Mouse (Mus musculus) neural tube, embryonic 11.5 days (tissue): ENCODE measurements around the gene D13Ertd608e. TPM values are rescaled to one million over a fixed set of nuclear protein-coding genes. Genes with fewer than 3 reads are reported as not detected.
"Not testable (repeated sequence)": the region's sequence is repeated elsewhere in the genome, so short reads cannot be mapped to it uniquely, and the experiment has no call there.

Experiments
- ATAC-seq: fragments of 200-750 bp; cut with Nextera tagmentation; 2 replicates; pipeline ENCODE4 v1.8.0; 2017; ENCODE audit warnings: moderate number of reproducible peaks, mild to moderate bottlenecking, moderate TSS enrichment, moderate library complexity; ENCODE audit not compliant: insufficient read depth, low FRiP score, low TSS enrichment
- DNase-seq: peaks from one replicate; pipeline ENCODE4 v3.0.0-alpha.2; 2015; ENCODE audit warnings: low spot score
- H3K27ac ChIP-seq: fragments of 300-500 bp; sonication (generic); 2 replicates; pipeline ENCODE4 v1.5.1; 2014; ENCODE audit warnings: low read depth, mild to moderate bottlenecking, low read length
- H3K27me3 ChIP-seq: fragments of 300-500 bp; sonication (generic); 2 replicates; pipeline ENCODE4 v1.6.1; 2014; ENCODE audit warnings: mild to moderate bottlenecking, low read length, mixed read lengths; ENCODE audit not compliant: control insufficient read depth, insufficient read depth
- H3K36me3 ChIP-seq: fragments of 300-500 bp; sonication (generic); 2 replicates; pipeline ENCODE4 v1.6.1; 2014; ENCODE audit warnings: mild to moderate bottlenecking, low read length, moderate library complexity, mixed read lengths; ENCODE audit not compliant: control insufficient read depth, insufficient read depth
- H3K4me1 ChIP-seq: fragments of 300-500 bp; sonication (generic); 2 replicates; pipeline ENCODE4 v1.6.1; 2014; ENCODE audit warnings: low read length, mixed read lengths; ENCODE audit not compliant: control insufficient read depth, insufficient read depth
- H3K4me2 ChIP-seq: fragments of 300-500 bp; sonication (generic); 2 replicates; pipeline ENCODE4 v1.6.1; 2014; ENCODE audit warnings: low read depth, mild to moderate bottlenecking, moderate library complexity
- H3K4me3 ChIP-seq: fragments of 300-500 bp; sonication (generic); 2 replicates; pipeline ENCODE4 v1.5.1; 2014; ENCODE audit warnings: low read depth, low read length
- H3K9ac ChIP-seq: fragments of 300-500 bp; sonication (generic); 2 replicates; pipeline ENCODE4 v1.6.1; 2014; ENCODE audit warnings: mild to moderate bottlenecking, low read length
- H3K9me3 ChIP-seq: fragments of 300-500 bp; sonication (generic); 2 replicates; pipeline ENCODE4 v1.6.1; 2016; ENCODE audit warnings: low read length; ENCODE audit not compliant: control insufficient read depth
- WGBS: fragments of 180-500 bp; shearing (Covaris S2); extraction: QIAGEN DNeasy Blood & Tissue Kit; methylation state at CpG from one replicate; pipeline ENCODE4 v1.1.7; 2014; 5-methylcytosine and 5-hydroxymethylcytosine counted together
- polyA plus RNA-seq: library from polyadenylated mRNA; unstranded; fragments of >200 nt; fragmentation: Nextera tagmentation; extraction: Ambion mirVana; gene quantifications from 2 replicates; pipeline ENCODE4 v1.2.1, GENCODE M21; 2014

D13Ertd608e gene
- not detected in 2 replicates for polyA plus RNA-seq

DNA sequence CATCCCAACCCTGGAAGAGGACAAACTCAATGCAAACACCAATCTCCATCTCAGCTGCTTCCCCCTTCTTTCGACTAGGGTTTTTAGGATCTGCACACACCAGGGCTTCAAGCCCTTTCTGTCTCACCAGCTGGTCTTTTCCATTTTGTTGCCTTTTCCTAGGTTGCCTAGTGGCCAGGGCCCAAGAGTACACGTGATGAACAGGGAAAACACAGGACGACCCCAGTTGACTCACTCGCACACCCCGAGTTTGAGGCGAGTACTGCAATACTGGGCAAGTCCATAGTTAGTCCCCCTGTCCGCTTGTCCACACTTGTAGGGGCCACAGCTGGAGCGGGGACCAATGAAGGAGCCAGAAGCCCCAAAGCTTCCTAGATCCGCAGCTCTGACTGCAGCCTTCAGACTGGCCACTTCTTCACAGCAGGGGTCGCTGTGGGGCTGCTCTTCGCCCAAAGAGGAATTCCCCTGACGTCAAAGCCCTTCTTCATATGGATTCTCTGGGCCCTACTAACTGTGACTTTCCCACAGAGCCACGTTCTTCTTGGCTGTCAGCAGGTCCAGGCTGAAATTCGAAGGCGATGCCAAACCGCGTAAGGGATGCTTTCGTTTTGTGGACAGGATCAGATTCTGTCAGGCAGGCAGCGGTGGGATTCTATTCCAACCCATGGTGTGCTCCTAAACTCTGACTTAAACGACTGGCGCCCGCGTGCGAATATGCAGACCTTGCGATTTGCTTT, at the start of gene D13Ertd608e:
Gene D13Ertd608e, plus strand, starts transcription at position 687 of the 737 bp plus-strand sequence.
- peak within 1 kb of the TSS; percentile 27 for H3K4me2 ChIP-seq
- 19% methylated on average over 18 of the region's 25 CpGs for WGBS
- not testable (repeated sequence) for H3K36me3 ChIP-seq, H3K9me3 ChIP-seq, H3K27me3 ChIP-seq, H3K4me3 ChIP-seq, H3K9ac ChIP-seq, H3K27ac ChIP-seq, H3K4me1 ChIP-seq
- DNase-seq (peak; percentile 58), ATAC-seq (peak; percentile 58)

DNA sequence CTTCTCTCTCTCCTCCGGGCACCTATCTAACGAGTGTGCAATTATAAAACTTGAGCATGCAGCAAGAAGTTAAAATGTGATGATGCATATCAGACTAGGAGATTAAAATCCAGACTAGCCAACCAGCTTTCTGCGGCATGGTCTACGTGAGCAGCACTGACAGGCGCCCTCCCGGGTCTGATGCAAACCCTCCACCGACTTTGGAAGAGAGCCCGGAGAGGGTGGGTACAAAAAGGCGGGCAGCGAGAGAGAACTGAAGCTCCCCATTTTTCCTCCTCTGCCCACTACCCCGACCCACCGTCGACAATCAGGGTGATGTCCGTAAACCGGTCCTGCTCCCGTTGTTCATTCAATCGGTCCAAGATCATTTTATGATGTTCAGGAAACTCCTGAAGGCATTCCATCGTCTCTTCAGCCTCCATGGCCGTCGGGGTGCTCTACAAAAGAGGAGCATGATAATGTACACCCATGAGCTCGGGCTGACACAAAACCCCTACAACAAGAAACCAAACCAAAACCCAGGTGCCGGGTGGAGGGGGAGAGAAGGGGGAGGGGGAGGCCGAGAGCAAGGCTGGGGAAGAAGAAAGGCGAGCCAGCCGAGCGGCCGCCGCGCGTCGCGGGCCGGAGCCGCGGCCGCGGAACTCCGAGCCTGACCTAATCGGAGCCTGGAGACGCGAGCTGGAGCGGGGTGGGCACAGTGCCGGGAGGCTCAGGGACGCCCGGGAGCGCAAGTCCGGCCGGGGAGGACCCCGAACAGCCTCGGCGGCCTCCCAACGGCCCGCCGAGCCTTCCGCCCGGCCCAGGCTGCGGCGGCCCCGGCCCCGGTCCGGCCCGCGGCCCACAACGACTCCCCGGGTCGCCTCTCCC, 45.7 kb upstream of the D13Ertd608e start:
- no peaks in the 10 kb centered on the region for H3K9me3 ChIP-seq
- peaks cover 8% of the 10 kb centered on the region; the same call in 1 of the 2 replicates for H3K4me1 ChIP-seq
- no peaks in the 10 kb centered on the region for H3K27me3 ChIP-seq
- H3K4me3 ChIP-seq: peak overlapping the region; percentile 57
- H3K4me2 ChIP-seq: peak overlapping the region; percentile 67
- 2% methylated on average over 35 of the region's 66 CpGs for WGBS
- ATAC-seq (peak; percentile 70; the same call in 1 of the 2 replicates), DNase-seq (peak; percentile 70)
- H3K9ac ChIP-seq: peak overlapping the region; percentile 74
- H3K36me3 ChIP-seq: peaks cover 4% of the 10 kb centered on the region
- peak overlapping the region; percentile 69 for H3K27ac ChIP-seq

DNA sequence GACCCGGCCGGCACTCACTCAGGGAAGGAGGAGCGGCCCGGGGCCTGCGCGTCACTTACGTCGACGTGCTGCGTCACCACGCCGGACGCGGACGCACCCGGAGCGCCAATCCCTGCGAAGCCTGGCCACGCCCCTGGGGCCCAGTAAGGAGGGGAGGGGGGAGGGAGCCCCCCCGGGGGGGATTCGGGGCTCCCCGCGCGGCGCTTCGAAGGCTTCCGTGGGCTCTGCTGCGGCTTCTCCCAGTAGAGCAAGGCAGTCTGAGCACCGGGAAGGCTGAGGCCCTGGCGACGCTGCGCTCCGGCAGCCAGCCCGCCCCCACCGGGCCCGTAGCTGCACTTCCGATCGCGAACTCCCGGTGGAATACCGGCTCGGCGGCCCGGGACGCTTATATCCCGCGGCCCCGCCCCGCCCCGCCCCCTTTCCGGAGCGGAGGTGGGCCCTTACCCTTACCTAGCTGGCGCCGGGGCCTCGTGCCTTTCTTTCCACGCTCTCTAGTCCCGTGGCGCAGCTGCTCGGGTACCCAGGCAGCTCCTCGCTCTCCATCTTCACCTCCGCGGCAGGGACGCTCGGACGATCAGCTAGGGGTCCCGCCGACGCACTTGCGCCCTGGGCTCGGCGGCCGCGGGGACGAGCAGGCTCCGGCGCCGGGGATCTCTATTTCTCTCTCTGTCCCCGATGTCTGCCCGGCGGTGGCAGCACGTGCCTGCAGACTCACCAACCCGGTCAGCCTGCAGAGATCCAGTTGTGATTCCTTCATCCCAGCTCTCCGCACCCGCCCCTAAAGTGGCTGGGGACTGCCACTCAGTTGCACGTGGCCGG, 44.8 kb upstream of the D13Ertd608e start, which contains the start of gene Zfp131:
Gene Zfp131, minus strand, starts transcription at position 129 of the 819 bp plus-strand sequence.
- peak; percentile 96 for ATAC-seq
- Histone ChIP-seq H3K27me3 (no peaks in the 10 kb centered on the region), H3K27ac (peak within 1 kb of the TSS; percentile 69), H3K9ac (peak within 1 kb of the TSS; percentile 74), H3K4me3 (peak within 1 kb of the TSS; percentile 57), H3K4me2 (peak within 1 kb of the TSS; percentile 78), H3K9me3 (no peaks in the 10 kb centered on the region), H3K36me3 (peaks cover 4% of the 10 kb centered on the region), H3K4me1 (peaks cover 8% of the 10 kb centered on the region; the same call in 1 of the 2 replicates)
- WGBS: under 1% methylated on average over 44 of the region's 86 CpGs
- peak; percentile 97 for DNase-seq

- ATAC-seq: 0 out of 2 replicates have a peak, but pooled peaks have one; percentile 7
- no peaks in the 10 kb centered on the region for H3K9me3 ChIP-seq
- H3K36me3 ChIP-seq: peaks cover 3% of the 10 kb centered on the region
- H3K27ac ChIP-seq: peak overlapping the region; percentile 69
- peak overlapping the region; percentile 57 for H3K4me3 ChIP-seq
- peak; percentile 24 for DNase-seq
- peaks cover 8% of the 10 kb centered on the region; the same call in 1 of the 2 replicates for H3K4me1 ChIP-seq
- H3K4me2 ChIP-seq: peak overlapping the region; percentile 78
- H3K27me3 ChIP-seq: no peaks in the 10 kb centered on the region
- 4% methylated on average over 18 of the region's 18 CpGs for WGBS
- peak overlapping the region; percentile 74 for H3K9ac ChIP-seq
Observed at GRCm38 (mm10) chr13:119791580-119792135, 44.1 kb upstream of the D13Ertd608e start.

- ATAC-seq: no peak
- no peak overlapping the region for H3K9ac ChIP-seq
- H3K27me3 ChIP-seq: no peaks in the 10 kb centered on the region
- WGBS: 83% methylated on average over 5 of the region's 5 CpGs
- H3K4me1 ChIP-seq: peaks cover 8% of the 10 kb centered on the region; the same call in 1 of the 2 replicates
- DNase-seq: no peak
- H3K27ac ChIP-seq: no peak overlapping the region
- no peak overlapping the region for H3K4me3 ChIP-seq
- H3K36me3 ChIP-seq: no peaks in the 10 kb centered on the region
- H3K9me3 ChIP-seq: no peaks in the 10 kb centered on the region
- H3K4me2 ChIP-seq: no peak overlapping the region
Observed at GRCm38 (mm10) chr13:119792791-119793404, 42.9 kb upstream of the D13Ertd608e start.

- H3K27me3 ChIP-seq: no peaks in the 10 kb centered on the region
- H3K9me3 ChIP-seq: no peaks in the 10 kb centered on the region
- WGBS: 73% methylated on average over 4 of the region's 4 CpGs
- no peak overlapping the region for H3K9ac ChIP-seq
- H3K4me2 ChIP-seq: no peak overlapping the region
- H3K4me3 ChIP-seq: no peak overlapping the region
- no peaks in the 10 kb centered on the region for H3K4me1 ChIP-seq
- H3K27ac ChIP-seq: no peak overlapping the region
- H3K36me3 ChIP-seq: no peaks in the 10 kb centered on the region
- no peak for DNase-seq
- no peak for ATAC-seq
Observed at GRCm38 (mm10) chr13:119797656-119798055, 38.1 kb upstream of the D13Ertd608e start.

DNA sequence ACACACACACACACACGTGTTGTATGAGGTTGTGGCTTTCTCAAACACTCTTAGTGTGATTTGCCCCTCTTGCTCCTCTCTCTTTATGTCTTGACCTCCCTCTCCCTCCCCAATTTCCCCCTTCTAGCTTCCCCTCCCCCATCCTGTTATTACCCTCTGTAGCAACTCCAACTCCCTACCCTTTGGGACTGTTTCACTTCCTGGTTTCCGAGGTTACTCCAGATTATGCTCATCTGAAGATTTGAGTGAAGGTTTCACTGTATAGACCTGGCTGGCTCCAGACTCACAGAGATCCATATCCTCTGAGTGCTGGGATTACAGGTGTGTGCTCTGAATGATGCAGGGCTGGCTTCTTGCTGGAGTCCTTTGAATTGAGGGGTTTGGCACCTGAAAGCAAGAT, 26.9 kb upstream of the D13Ertd608e start:
- H3K4me1 ChIP-seq: no peaks in the 10 kb centered on the region
- no peaks in the 10 kb centered on the region for H3K27me3 ChIP-seq
- H3K9ac ChIP-seq: no peak overlapping the region
- H3K4me2 ChIP-seq: no peak overlapping the region
- no peaks in the 10 kb centered on the region for H3K36me3 ChIP-seq
- 73% methylated on average over 2 of the region's 2 CpGs for WGBS
- no peak overlapping the region for H3K4me3 ChIP-seq
- no peak for DNase-seq
- H3K9me3 ChIP-seq: no peaks in the 10 kb centered on the region
- ATAC-seq: no peak
- H3K27ac ChIP-seq: no peak overlapping the region
